Mouse (Mus musculus): ENCODE measurements around the gene Rundc3b. TPM values are rescaled to one million over a fixed set of nuclear protein-coding genes. Genes with fewer than 3 reads are reported as not detected.

Rundc3b gene
- 13.2 TPM for total RNA-seq (2023)

GRCm38 (mm10) chr5:8622596-8623231, at the start of gene Rundc3b:
TSS of gene Rundc3b (minus strand) at chr5:8622952.

GRCm38 (mm10) chr5:8659911-8660737, 37.4 kb upstream of the Rundc3b start, which contains the start of gene Abcb1a:
TSS of gene Abcb1a (plus strand) at chr5:8660077.

Other genes starting within 250 kb of the Rundc3b start
- gene Dbf4, start 200.2 kb downstream of the Rundc3b start, total RNA-seq (2023): 84.5 TPM
- gene Slc25a40, start 200.1 kb downstream of the Rundc3b start, total RNA-seq (2023): 37.7 TPM
- 5.2 TPM for gene Abcb1a, start 37.1 kb upstream of the Rundc3b start, total RNA-seq (2023)
- gene Abcb1b, start 175.2 kb upstream of the Rundc3b start, total RNA-seq (2023): 13.9 TPM